In the genomic region with DNA sequence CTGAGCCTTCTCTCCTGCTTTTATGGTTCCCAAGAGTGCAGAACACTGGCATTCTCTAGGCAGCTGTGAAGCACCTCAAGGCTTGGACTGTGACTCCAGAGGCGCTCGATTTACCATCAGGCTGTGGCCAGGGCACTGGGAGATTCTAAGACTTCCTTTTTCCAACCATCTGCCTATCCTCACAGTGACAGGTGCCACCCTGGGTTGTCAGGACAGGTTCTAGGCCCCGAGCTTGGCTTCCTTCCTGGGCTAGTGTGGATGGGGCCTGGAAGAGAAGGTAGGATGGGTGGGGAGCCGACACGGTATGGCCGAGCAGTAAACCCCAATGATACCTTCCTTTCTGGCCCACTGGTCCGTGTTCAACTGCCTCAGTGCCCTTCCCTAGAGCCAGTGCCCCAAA, we compare ENCODE assay signal across 28 mouse cellular contexts. TPM values are rescaled to one million over a fixed set of nuclear protein-coding genes. Genes with fewer than 3 reads are reported as not detected.
A peak's percentile ranks its signal among the peaks of the same experiment; 100 is the strongest.
DNase-seq lines count a peak whose midpoint lies in the region; ATAC-seq and TF ChIP-seq lines count a peak whose summit lies in the region.
"Had no signal": no experiment of that assay in that cellular context is flagged by ENCODE, and none has a peak within 500 bp of the region (broad histone marks: within the 10 kb centered on the region; RNA-seq: fewer than 3 reads in every experiment).

No protein-coding gene starts in this region.

- no peak for TF ChIP-seq CTCF in hindbrain, postnatal 0 days (IDR thresholded peaks at IDR 0.05; ENCODE audit: low read depth)

- DNase-seq in heart, adult 11 months, result peak; percentile 91
- no peak for DNase-seq in heart, adult 18-20 months
- no peak for DNase-seq in heart, postnatal 25 days (ENCODE audit: low spot score)
- no peak for DNase-seq in kidney, postnatal 10 days
- DNase-seq in limb, embryonic 11.5 days (ENCODE audit: low spot score), result no peak
- no peak for DNase-seq in hindbrain, postnatal 0 days (ENCODE audit: low spot score)
- DNase-seq: adrenal gland, postnatal 10 days; cerebellum, adult 8-10 months; gastrocnemius, adult 2 months; kidney, postnatal 36 days; right cerebral cortex, adult 18-20 months; right cerebral cortex, postnatal 4 days; thymus, adult 18-20 months; thymus, postnatal 36 days had no signal

- no peak overlapping the region for H3K4me3 ChIP-seq in heart, embryonic 15.5 days
- no peak overlapping the region for H3K4me3 ChIP-seq in kidney, embryonic 15.5 days (replicated peaks)
- H3K4me3 ChIP-seq in limb, embryonic 11.5 days (ENCODE audit: low read depth, low read length), result no peak overlapping the region
- H3K4me3 ChIP-seq in hindbrain, postnatal 0 days (ENCODE audit: low read length), result no peak overlapping the region
- H3K4me3 ChIP-seq: gastrocnemius, adult 2 months; liver, embryonic 15.5 days; lung, embryonic 15.5 days; midbrain, embryonic 10.5 days; myocyte; neural tube, embryonic 12.5 days had no signal

- H3K9ac ChIP-seq in heart, embryonic 15.5 days, result no peak overlapping the region
- no peak overlapping the region for H3K9ac ChIP-seq in kidney, embryonic 15.5 days
- H3K9ac ChIP-seq in limb, embryonic 11.5 days (ENCODE audit: low read length), result 0 out of 2 replicates have a peak overlapping the region, but pooled peaks have one; percentile 23
- H3K9ac ChIP-seq in hindbrain, postnatal 0 days (replicated peaks; ENCODE audit: low read length), result no peak overlapping the region
- H3K9ac ChIP-seq: hindbrain, embryonic 14.5 days; liver, embryonic 15.5 days; lung, embryonic 15.5 days; neural tube, embryonic 12.5 days had no signal

- H3K27me3 ChIP-seq in heart, embryonic 15.5 days, result no peaks in the 10 kb centered on the region
- no peaks in the 10 kb centered on the region for H3K27me3 ChIP-seq in kidney, embryonic 15.5 days
- H3K27me3 ChIP-seq in limb, embryonic 11.5 days (ENCODE audit: control insufficient read depth, insufficient read depth, low read length), result no peaks in the 10 kb centered on the region
- H3K27me3 ChIP-seq in hindbrain, postnatal 0 days (ENCODE audit: insufficient read depth, low read length), result peaks cover 8% of the 10 kb centered on the region; the same call in 1 of the 2 replicates
- H3K27me3 ChIP-seq: Patski had no signal

- no peaks in the 10 kb centered on the region for H3K9me3 ChIP-seq in heart, embryonic 15.5 days (replicated peaks)
- no peaks in the 10 kb centered on the region for H3K9me3 ChIP-seq in kidney, embryonic 15.5 days (replicated peaks)
- no peaks in the 10 kb centered on the region for H3K9me3 ChIP-seq in limb, embryonic 11.5 days (ENCODE audit: control insufficient read depth, low read length)
- no peaks in the 10 kb centered on the region for H3K9me3 ChIP-seq in hindbrain, postnatal 0 days (ENCODE audit: low read length)
- H3K9me3 ChIP-seq: liver, embryonic 15.5 days; lung, embryonic 15.5 days; midbrain, embryonic 10.5 days; neural tube, embryonic 12.5 days had no signal

- no peak for ATAC-seq in heart, embryonic 15.5 days (replicated peaks; ENCODE audit: insufficient number of reproducible peaks, insufficient read depth, low FRiP score, low read depth)
- ATAC-seq in kidney, embryonic 15.5 days (replicated peaks; ENCODE audit: low FRiP score), result no peak
- ATAC-seq in limb, embryonic 11.5 days (ENCODE audit: insufficient number of reproducible peaks, low FRiP score, low TSS enrichment, low read depth), result no peak
- no peak for ATAC-seq in hindbrain, postnatal 0 days
- ATAC-seq: forebrain, embryonic 16.5 days; inflammation-experienced regulatory T-cells, adult 6 months; midbrain, embryonic 16.5 days; Patski had no signal

- peaks cover 97% of the 10 kb centered on the region for H3K4me1 ChIP-seq in heart, embryonic 15.5 days (replicated peaks)
- peaks cover 88% of the 10 kb centered on the region for H3K4me1 ChIP-seq in kidney, embryonic 15.5 days
- peaks cover 82% of the 10 kb centered on the region for H3K4me1 ChIP-seq in limb, embryonic 11.5 days (ENCODE audit: control insufficient read depth, insufficient read depth, low read length)
- peaks cover 13% of the 10 kb centered on the region; the same call in 1 of the 2 replicates for H3K4me1 ChIP-seq in hindbrain, postnatal 0 days (ENCODE audit: insufficient read depth, low read length)
- H3K4me1 ChIP-seq: liver, embryonic 15.5 days had no signal

- no peaks in the 10 kb centered on the region for H3K36me3 ChIP-seq in heart, embryonic 15.5 days
- no peaks in the 10 kb centered on the region for H3K36me3 ChIP-seq in kidney, embryonic 15.5 days
- H3K36me3 ChIP-seq in limb, embryonic 11.5 days (ENCODE audit: control insufficient read depth, insufficient read depth, low read length), result peaks cover 2% of the 10 kb centered on the region; the same call in 1 of the 2 replicates
- H3K36me3 ChIP-seq in hindbrain, postnatal 0 days (ENCODE audit: insufficient read depth, low read length), result no peaks in the 10 kb centered on the region
- H3K36me3 ChIP-seq: liver, embryonic 15.5 days; lung, embryonic 15.5 days had no signal

- intact Hi-C loops in heart, postnatal 25 days (cut with DNase I), result no loop called here

- H3K4me2 ChIP-seq in heart, embryonic 15.5 days, result no peak overlapping the region
- no peak overlapping the region for H3K4me2 ChIP-seq in kidney, embryonic 15.5 days
- no peak overlapping the region for H3K4me2 ChIP-seq in limb, embryonic 11.5 days (ENCODE audit: low read depth, severe bottlenecking)
- no peak overlapping the region for H3K4me2 ChIP-seq in hindbrain, postnatal 0 days (ENCODE audit: low read depth, low read length)
- H3K4me2 ChIP-seq: hindbrain, embryonic 14.5 days; liver, embryonic 15.5 days; lung, embryonic 15.5 days; neural tube, embryonic 12.5 days had no signal

- WGBS in heart, embryonic 15.5 days, result 73% methylated on average over 7 of the region's 7 CpGs
- 51% methylated on average over 7 of the region's 7 CpGs for WGBS in kidney, embryonic 15.5 days
- 82% methylated on average over 7 of the region's 7 CpGs for WGBS in limb, embryonic 11.5 days
- 90% methylated on average over 7 of the region's 7 CpGs for WGBS in hindbrain, postnatal 0 days

- peak overlapping the region; percentile 39; the same call in 1 of the 2 replicates for H3K27ac ChIP-seq in heart, embryonic 15.5 days
- peak overlapping the region; percentile 63; the same call in 1 of the 2 replicates for H3K27ac ChIP-seq in kidney, embryonic 15.5 days
- H3K27ac ChIP-seq in limb, embryonic 11.5 days (replicated peaks; ENCODE audit: low read depth, low read length), result no peak overlapping the region
- no peak overlapping the region for H3K27ac ChIP-seq in hindbrain, postnatal 0 days
- H3K27ac ChIP-seq: gastrocnemius, adult 2 months; hindbrain, embryonic 14.5 days; liver, embryonic 15.5 days; lung, embryonic 15.5 days; midbrain, embryonic 10.5 days; neural tube, embryonic 12.5 days; stomach, postnatal 0 days had no signal

RNA-seq across cellular contexts. Expression of a gene that starts 9.0 kb away (rescaled TPM):
- total RNA-seq in heart, adult 18-20 months (2021), result 10 to 100 TPM; 39.7 to 40.6 TPM
- 80.6 and 94.0 TPM in 2 replicates for polyA plus RNA-seq in heart, embryonic 15.5 days (2015; fragmentation: Nextera tagmentation; extraction: Ambion mirVana)
- 10 to 100 TPM; 48.7 to 54.3 TPM for total RNA-seq in heart, postnatal 25 days (2021)
- 61.0 and 65.3 TPM in 2 replicates for polyA plus RNA-seq in kidney, embryonic 15.5 days (2015; fragmentation: Nextera tagmentation; extraction: Ambion mirVana)
- polyA plus RNA-seq in limb, embryonic 11.5 days (2014; fragmentation: Nextera tagmentation; extraction: Ambion mirVana), result 193 and 210 TPM in 2 replicates
- 111 and 114 TPM in 2 replicates for total RNA-seq in hindbrain, postnatal 0 days (2014; rRNA removed)
- polyA plus RNA-seq in hindbrain, postnatal 0 days (2015; fragmentation: Nextera tagmentation; extraction: Ambion mirVana), result 71.4 and 81.6 TPM in 2 replicates
- total RNA-seq: MEL had no signal

Comparison
In these comparisons a context has a peak if more than half of its experiments do, and no peak if none do; other contexts are left out.
1. H3K27ac ChIP-seq: peak in heart, embryonic 15.5 days (single experiment) and kidney, embryonic 15.5 days (single experiment); none in limb, embryonic 11.5 days (single experiment) and hindbrain, postnatal 0 days (single experiment).